Mouse (Mus musculus): ENCODE results near the gene Trpv2. TPM values are rescaled to one million over a fixed set of nuclear protein-coding genes. Genes with fewer than 3 reads are reported as not detected.

Gene Trpv2
- total RNA-seq, 2 experiments from 2014 or later, result 3.4 to 4.5 TPM

DNA sequence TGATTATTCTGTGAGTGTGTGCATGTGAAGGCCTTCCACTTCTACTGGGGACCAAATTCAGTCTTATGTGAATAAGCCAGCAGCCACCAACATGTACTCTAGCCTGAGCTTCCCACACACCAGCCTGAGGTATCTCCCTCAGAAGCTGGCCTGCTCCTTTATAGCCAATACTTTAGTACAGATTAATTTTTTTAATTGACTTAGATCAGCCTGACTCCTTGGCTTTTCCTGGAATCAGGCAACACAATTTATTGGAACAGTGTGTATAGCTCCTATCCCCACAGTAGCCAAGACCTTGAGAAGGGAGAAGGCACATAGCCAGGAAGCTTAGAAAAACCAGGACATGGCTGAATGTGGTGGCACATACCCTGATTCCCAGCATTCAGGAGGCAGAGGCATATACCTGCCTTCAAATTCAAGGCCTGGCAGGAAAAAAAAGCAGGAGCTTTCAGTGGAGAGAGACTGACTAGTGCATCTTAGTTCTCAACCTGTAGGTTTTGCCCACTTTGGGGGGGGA is 18.3 kb upstream of the Trpv2 start:
- intact Hi-C loops (cut with DNase I), result loop anchor here (2.0 kb wide), 1 partner anchor 19 kb away; the partner anchor contains the start of gene Trpv2
- no peak for DNase-seq

GRCm38 (mm10) chr11:62557205-62557604 is 17.1 kb upstream of the Trpv2 start:
- intact Hi-C loops (cut with DNase I), result no loop called here
- DNase-seq, result no peak

- intact Hi-C loops (cut with DNase I), result no loop called here
- no peak for DNase-seq
Observed at GRCm38 (mm10) chr11:62558152-62558551, 16.1 kb upstream of the Trpv2 start.

DNA sequence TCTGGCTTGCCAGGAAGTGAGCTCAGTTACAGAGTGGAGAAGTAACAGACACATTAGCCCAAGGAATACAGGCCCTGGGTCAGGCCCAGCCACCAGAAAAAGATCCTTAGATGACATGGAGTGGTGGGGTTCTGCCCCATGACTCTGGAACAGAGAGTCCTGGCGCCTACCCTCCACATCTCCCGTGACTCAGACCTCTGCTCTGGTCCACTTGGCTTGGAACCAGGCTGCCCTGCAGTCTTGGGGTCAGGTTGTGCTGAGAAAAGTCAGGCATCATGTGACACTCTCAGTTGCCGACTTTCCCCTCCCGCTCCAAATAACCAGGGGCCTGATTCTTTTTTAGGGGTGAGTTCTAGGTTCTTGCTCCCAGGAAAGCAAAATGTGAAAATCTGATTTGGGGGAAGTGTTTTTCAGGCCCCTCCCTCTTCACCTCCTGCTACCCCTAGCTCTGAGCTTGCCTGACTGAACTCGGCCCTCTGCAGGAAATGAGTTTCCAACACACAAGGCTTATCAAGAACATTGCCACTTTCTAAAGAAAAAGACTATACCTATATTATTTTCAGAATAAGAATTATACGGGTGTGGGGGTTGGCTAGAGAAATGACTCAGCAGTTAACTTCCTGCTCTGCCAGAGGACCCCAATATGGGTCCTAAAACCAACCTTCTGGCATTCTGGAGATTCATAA is 15.2 kb upstream of the Trpv2 start:
- peak; percentile 58 to 59 for DNase-seq

DNA sequence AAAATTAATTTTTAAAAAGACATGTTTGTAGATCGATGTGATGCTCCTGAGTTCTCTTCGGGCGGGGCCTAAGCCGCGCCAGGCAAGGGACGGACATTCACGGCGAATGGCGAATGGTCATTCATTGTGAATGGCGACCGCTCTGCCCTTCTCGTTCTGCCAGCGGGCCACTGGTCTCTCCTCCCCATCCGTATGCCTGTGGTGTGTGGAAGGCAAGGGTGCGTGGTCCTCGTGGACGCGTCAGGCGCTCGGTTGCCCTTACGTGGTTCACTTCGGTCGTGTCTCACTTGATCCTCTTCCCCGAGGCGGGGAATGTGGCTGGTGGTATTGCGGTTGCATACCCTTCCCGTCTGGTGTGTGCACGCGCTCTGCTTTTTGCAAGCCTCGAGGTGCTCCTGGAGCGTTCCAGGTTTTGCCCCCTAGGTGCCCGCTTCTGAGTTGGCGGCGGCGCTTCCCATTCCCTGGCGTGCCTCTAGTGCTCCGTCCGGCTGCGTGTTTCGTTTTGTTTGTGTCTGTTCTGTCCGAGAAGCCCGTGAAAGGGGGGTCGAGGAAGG is 13.7 kb upstream of the Trpv2 start:
- intact Hi-C loops (cut with DNase I), result no loop called here
- peak; percentile 22 to 26 for DNase-seq

More for the DNA sequence above, 15.2 kb upstream of the Trpv2 start:
- intact Hi-C loops (cut with DNase I), result no loop called here

- intact Hi-C loops (cut with DNase I), result no loop called here
- no peak for DNase-seq
Observed at GRCm38 (mm10) chr11:62563590-62563989, 10.7 kb upstream of the Trpv2 start.

- no peak for DNase-seq
- intact Hi-C loops (cut with DNase I), result no loop called here
Observed at GRCm38 (mm10) chr11:62565747-62566146, 8.5 kb upstream of the Trpv2 start.

DNA sequence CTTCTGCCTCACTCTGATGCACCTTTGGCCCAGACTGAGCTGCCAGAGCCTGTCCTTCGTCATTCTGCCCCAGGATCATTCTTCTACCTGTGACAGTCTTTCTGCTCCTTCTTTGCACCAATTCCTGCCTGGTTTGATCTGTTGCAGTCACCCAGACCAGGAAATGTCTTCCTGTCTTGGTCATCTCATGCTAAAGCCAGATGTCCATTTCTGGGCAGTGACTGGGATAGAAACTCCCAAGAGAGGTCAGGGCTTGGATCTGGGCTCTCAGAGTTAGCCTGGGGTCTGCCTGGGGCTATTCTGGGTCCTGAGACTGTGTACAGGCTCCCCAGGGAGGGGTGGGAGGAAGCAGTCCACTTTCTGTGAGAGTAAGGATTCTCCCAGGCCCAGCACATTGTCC is 8.1 kb upstream of the Trpv2 start:
- peak; percentile 19 to 29 for DNase-seq

DNA sequence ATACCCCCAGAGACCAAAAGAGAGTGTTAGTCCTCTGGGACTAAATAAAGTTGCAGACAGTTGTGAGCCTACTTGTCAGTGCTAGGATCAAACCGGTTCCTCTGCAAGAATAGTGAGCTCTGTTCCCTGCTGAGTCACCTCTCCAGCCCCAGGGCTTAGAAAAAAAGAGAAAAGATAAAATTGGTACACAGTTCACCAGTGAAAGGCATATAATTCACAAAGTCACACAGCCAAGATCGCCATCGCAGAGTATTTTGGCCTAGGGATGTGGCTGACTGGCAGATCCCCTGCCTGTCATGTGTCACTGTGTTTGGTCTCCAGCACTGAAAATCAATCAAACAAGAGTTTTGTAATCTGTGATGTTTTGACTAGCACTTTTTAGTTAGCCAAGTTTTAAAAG is 6.0 kb upstream of the Trpv2 start:
- no peak for DNase-seq
- intact Hi-C loops (cut with DNase I), result no loop called here

More for the DNA sequence above, 8.1 kb upstream of the Trpv2 start:
- intact Hi-C loops (cut with DNase I), result no loop called here

DNA sequence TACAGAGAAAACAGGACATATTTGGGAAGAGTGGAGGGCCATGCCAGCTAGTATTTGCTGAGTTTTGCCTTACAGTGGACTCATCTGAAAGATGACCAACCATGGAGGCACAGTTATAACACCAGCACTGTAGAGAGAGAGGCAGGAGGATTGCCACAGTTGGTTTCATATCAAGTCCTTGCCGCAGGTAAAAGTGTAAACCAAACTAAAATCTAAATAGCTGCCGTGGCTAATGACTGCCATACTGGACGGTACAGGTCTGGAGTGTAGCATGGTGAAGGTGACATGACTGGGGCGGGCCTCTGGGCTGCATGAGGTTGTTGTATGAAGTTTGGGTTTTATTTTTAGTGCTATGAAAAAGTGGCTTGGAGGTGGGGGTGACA is 408 bp downstream of the Trpv2 start:
- intact Hi-C loops (cut with DNase I), result loop anchor here (2.0 kb wide), 2 partner anchors 20 to 178 kb away; no protein-coding TSS in a partner anchor
- DNase-seq, result no peak

- intact Hi-C loops (cut with DNase I), result loop anchor here (2.0 kb wide), 2 partner anchors 20 to 178 kb away; no protein-coding TSS in a partner anchor
- DNase-seq, result peak; percentile 87 to 93
Observed at GRCm38 (mm10) chr11:62575297-62575658, 992 bp downstream of the Trpv2 start.

DNA sequence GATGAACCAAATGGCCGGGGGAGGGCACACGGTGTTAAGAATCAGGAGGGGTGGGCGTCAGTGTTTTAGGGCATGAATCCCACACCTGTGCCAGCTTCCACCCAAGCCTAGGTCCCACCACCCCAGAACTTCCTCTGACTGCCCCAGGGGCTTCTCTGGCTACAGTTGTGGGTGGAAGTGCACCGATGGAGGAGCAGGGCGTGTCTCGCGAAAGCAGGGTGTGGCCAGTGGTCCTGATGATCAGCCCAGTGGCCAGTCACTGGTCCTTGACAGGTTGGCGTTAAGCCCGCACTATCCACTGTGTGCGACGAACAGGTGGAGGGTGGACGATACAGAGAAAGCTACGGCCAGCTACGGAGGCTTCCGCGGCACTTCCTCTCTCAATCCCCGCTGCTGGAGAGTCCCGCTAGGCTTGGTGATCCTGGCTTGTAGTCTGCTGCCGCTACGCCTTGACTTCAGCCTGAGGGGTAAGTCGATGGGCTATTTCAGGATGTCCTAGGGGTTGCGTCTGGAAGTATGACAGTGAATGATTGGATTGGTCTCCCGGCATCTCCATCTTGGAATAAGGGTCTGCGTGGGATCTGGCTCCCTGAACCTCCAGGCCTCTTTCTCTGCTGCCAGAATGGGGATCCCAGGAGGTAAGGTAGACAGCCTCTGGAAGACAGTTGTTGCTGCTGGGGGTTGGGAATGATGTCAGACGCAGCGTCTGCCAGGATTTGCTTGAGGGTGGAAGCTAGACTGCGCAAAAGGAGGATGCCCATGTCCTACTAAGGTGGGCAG is 1.6 kb downstream of the Trpv2 start:
- intact Hi-C loops (cut with DNase I), result loop anchor here (2.0 kb wide), 2 partner anchors 21 to 179 kb away; no protein-coding TSS in a partner anchor
- peak; percentile 38 to 44 for DNase-seq

GRCm38 (mm10) chr11:62576530-62577152 is 2.4 kb downstream of the Trpv2 start:
- intact Hi-C loops (cut with DNase I), result no loop called here
- peak; percentile 25 to 29 for DNase-seq

DNA sequence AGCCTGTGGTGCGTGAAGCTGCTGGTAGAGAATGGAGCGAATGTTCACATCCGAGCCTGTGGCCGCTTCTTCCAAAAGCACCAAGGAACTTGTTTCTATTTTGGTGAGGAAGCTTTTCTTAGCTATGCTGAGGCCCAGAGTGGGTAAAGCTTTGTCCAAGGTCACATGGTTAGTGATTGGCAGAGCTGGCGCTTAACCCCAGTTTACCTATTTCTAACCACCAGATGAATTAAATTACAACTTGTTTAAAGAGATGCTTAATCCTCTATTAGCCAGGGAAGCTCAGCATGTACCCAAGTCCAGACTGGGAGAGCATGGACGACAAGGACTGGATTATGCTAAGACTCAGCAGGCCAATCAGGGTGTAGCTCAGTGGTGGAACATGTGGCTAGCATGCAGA is 8.7 kb downstream of the Trpv2 start:
- DNase-seq, result no peak
- intact Hi-C loops (cut with DNase I), result no loop called here

DNA sequence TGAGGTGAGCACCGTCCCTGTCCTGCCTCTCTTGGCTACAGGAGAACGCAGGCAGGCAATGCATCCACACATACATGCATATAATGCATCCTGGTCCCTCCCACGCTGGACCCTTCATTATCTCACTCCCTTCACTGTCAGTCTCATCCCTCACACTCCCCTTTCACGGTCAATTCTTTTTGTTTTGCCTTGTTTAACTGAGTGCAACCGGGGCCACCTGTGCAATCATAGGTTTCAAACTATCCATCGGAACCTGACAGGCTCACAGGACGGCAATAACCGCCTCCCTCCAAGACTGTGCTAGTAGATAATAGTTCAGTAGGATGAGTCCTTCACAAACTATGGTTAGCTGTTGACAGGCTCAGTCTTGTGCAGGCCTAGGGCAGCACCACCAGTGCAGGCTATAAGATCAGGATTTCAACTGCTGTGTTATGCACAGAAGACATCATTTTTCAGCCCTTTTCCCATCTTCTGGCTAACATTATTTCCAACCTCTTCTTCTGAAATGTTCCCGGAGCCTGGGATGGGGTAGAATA is 10.5 kb downstream of the Trpv2 start:
- no peak for DNase-seq
- intact Hi-C loops (cut with DNase I), result no loop called here

DNA sequence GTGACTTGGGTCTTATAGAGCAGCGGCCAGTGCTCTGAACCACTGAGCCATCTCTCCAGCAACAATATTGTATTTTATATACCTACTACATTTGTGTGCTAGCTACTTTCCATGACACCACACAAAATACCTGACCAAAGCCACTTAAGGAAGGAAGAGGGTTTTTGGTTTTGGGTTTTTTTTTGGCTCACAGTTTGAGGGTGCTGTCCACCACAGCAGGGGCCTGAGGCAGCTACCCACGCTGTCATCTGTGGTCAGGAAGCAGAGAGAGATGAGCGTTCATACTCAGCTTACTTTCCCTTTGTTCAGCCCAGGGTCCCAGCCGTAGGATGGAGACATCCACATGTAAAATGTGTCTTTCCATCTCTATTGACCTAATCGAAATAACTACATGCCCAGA is 12.7 kb downstream of the Trpv2 start:
- intact Hi-C loops (cut with DNase I), result no loop called here
- DNase-seq, result no peak

DNA sequence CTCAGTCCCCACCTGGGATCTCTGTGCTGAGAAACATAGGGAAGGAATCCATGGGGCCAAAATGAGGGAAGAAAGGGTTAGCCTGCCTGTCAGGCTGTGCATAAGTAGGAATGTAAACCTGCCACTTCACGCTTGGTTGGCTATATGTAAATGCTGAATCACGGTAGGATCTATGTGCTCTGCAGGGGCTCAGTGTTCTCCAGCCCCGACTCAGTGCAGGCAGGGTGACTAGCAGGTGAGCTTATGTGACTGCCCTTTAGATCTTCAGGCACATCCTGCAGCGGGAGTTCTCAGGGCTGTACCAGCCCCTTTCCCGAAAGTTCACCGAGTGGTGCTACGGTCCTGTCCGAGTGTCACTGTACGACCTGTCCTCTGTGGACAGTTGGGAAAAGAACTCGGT is 15.1 kb downstream of the Trpv2 start:
- no peak for DNase-seq
- intact Hi-C loops (cut with DNase I), result no loop called here

DNA sequence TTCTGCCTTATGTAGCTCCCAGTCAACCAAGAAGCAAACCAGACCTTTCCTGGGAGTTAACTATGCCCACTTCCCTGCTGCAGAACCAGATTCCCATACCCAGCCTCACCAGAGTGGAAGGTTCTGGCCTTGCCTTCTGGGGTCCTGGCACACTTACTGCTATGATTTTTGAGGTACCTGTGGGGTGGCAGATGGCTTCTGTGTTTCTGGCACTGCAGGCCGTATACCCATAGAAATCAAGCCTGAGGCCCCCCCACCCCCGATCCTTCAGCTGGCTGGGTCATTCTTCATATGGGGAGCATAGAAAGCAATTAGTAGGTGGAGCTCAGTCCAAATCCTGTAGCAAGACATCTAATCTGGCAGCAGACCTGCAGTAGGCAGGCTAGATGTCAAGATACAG is 16.7 kb downstream of the Trpv2 start:
- intact Hi-C loops (cut with DNase I), result no loop called here
- no peak for DNase-seq

DNA sequence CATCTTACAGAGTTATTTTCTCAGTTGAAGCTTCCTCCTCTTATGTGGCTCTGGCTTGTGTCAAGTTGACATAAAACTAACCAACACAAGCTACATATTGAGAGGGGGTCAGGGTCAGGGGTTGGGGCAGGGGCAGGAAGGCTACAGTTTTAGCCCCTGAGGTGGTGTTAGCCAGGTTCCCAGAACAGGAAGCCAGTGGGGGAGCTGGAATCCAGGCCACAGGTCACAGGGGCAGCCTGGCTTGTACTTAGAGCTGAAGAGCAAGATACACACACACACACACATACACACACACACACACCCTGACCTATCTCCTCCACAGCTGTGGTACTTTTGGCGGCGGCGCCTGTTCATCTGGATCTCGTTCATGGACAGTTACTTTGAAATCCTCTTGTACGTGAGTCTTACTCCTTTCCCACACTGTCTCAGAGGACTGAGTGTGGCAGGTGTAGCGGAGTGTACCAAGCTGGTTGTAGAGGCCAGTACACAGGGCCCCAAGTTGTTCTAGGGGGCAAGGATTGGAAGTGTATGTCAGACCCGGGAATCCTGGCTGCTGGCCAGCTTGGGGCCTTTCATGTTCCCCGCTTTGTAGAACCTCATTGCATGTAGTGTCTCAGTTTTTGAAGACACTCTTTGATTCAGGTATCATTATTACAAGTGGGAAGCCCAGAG is 17.8 kb downstream of the Trpv2 start:
- DNase-seq, result no peak
- intact Hi-C loops (cut with DNase I), result no loop called here

- intact Hi-C loops (cut with DNase I), result no loop called here
- DNase-seq, result no peak
Observed at GRCm38 (mm10) chr11:62598571-62598970, 24.3 kb downstream of the Trpv2 start.
